Mouse (Mus musculus) spleen, adult 2 months (tissue): ENCODE measurements at regions not wholly inside any gene's neighbourhood (a gene's known extent, or its start where the extent isn't known, plus 50 kb on each side); places are given as distances from the start of the nearest gene placed in this dataset.

Experiments used
- CTCF ChIP-seq: fragments of 200-500 bp; IDR thresholded peaks from 2 replicates; pipeline ENCODE4 v1.5.1; 2011; ENCODE audit warnings: mild to moderate bottlenecking, inconsistent platforms; ENCODE audit not compliant: insufficient read depth, insufficient read length, insufficient replicate concordance; ENCODE audit errors: extremely low read depth
- POLR2A ChIP-seq: fragments of 200-500 bp; IDR thresholded peaks from 2 replicates; pipeline ENCODE4 v1.6.1; 2011; ENCODE audit warnings: low read depth, low read length, inconsistent platforms

DNA sequence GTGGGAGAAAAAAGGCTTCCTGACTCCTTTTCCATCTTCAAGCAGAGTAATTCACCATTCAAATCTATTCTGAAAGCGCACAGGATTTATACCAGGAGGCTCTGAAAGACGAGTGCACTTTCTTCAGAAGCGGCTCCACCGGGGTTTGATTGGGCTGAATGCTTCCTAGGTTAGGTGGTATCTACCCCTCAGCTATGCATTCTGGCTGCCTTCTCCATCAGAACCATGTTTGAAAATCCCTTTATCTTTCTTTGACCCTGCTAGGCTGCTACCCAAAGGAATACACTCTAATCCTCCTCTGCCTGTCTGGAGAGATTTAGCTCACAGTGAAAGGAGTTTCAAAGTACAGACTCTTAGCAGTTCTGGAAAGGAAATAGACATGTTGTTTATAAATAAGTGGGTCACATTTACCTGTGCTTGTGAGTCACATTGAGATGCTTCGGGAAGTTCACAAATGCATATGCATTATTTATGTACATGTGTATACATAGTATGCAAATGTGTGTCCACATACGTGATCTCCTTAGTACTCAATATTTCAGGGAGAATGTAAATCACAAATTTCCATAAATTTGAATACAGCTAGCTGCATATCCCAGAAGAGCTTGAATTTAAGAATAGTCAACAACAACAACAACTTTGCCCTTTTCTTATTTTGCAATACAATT is 1454.1 kb upstream of the Gm7489 start:
- TF ChIP-seq CTCF (no peak), POLR2A (no peak)
